Mouse (Mus musculus) liver, postnatal 0 days (tissue): Measurements from ENCODE around the gene Tma7.

Source experiments
- CTCF ChIP-seq: sonication (generic); IDR thresholded peaks from 2 replicates; pipeline ENCODE4 v1.5.1; 2016; ENCODE audit warnings: antibody characterized with exemption, low read depth
- EP300 ChIP-seq: IDR thresholded peaks from 2 replicates; pipeline ENCODE4 v1.6.1; 2016; ENCODE audit warnings: antibody characterized with exemption, low read depth, mild to moderate bottlenecking

DNA sequence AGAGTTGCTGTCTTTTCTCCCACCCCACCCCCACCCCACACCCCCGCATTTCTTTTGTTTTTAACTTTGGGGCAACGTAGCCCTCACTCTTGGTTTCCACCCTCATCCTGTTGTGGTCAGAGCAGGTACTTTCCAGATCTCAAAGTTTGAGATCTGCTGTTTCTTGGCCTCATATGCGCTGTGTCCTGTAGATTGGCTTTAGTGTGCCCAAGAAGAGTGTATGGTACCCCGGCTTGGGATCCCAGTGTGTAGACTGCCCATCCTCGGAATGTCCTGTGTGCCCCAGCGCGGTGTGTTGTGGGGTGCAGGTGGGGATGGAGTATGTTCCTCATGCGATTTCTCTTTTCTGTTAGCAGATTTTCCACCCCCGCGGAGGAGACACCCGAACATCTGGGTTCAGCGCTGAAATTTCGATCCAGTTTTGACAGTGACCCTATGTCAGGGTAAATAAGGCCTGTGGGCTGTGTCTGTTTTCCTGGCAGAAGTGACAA is 31.3 kb downstream of the Tma7 start:
- no peak for TF ChIP-seq CTCF
- TF ChIP-seq EP300, result no peak
